Mouse (Mus musculus): Measurements from ENCODE around the gene Asb2.

Asb2 gene

GRCm38 (mm10) chr12:103355746-103356414 lies at the start of gene Asb2:
TSS of gene Asb2 (minus strand) at chr12:103356001.
- no peak for DNase-seq

- DNase-seq = no peak
Measured at GRCm38 (mm10) chr12:103404131-103404530, 48.3 kb upstream of the Asb2 start.

- DNase-seq = no peak
Measured at GRCm38 (mm10) chr12:103396751-103397150, 41.0 kb upstream of the Asb2 start.

- no peak for DNase-seq
Measured at GRCm38 (mm10) chr12:103395486-103396275, 39.9 kb upstream of the Asb2 start.

- DNase-seq = no peak
Measured at GRCm38 (mm10) chr12:103393528-103393927, 37.7 kb upstream of the Asb2 start.

- DNase-seq = no peak
Measured at GRCm38 (mm10) chr12:103391098-103391497, 35.3 kb upstream of the Asb2 start.

GRCm38 (mm10) chr12:103389982-103390381 lies 34.2 kb upstream of the Asb2 start:
- DNase-seq = no peak

- no peak for DNase-seq
Measured at GRCm38 (mm10) chr12:103389348-103389727, 33.5 kb upstream of the Asb2 start.

GRCm38 (mm10) chr12:103388505-103389347 lies 32.9 kb upstream of the Asb2 start, which contains the start of gene Otub2:
TSS of gene Otub2 (plus strand) at chr12:103388682.
- peak; percentile 95 for DNase-seq

GRCm38 (mm10) chr12:103380226-103380625 lies 24.4 kb upstream of the Asb2 start:
- DNase-seq = no peak

GRCm38 (mm10) chr12:103376774-103377173 lies 21.0 kb upstream of the Asb2 start:
- no peak for DNase-seq

GRCm38 (mm10) chr12:103376124-103376523 lies 20.3 kb upstream of the Asb2 start:
- no peak for DNase-seq

- no peak for DNase-seq
Measured at GRCm38 (mm10) chr12:103373530-103374236, 17.9 kb upstream of the Asb2 start.

GRCm38 (mm10) chr12:103371711-103372110 lies 15.9 kb upstream of the Asb2 start:
- peak; percentile 31 for DNase-seq

- DNase-seq = no peak
Measured at GRCm38 (mm10) chr12:103370861-103371260, 15.1 kb upstream of the Asb2 start.

GRCm38 (mm10) chr12:103368777-103369176 lies 13.0 kb upstream of the Asb2 start:
- no peak for DNase-seq

GRCm38 (mm10) chr12:103368326-103368669 lies 12.5 kb upstream of the Asb2 start:
- DNase-seq = no peak

- peak; percentile 36 for DNase-seq
Measured at GRCm38 (mm10) chr12:103367620-103368325, 12.0 kb upstream of the Asb2 start.

- no peak for DNase-seq
Measured at GRCm38 (mm10) chr12:103367171-103367570, 11.4 kb upstream of the Asb2 start.

GRCm38 (mm10) chr12:103362336-103362735 lies 6.5 kb upstream of the Asb2 start:
- DNase-seq = no peak

- DNase-seq = no peak
Measured at GRCm38 (mm10) chr12:103361539-103362307, 5.9 kb upstream of the Asb2 start.
